Mouse (Mus musculus) CD4-positive, CD25-positive, alpha-beta regulatory T cell, adult 4 months (primary cell): Measurements from ENCODE around the gene Cfap73. TPM values are rescaled to one million over a fixed set of nuclear protein-coding genes. Genes with fewer than 3 reads are reported as not detected.

Source experiments
- ATAC-seq: one replicate; pipeline ENCODE4 v1.8.0; 2017
- polyA plus RNA-seq, 2 experiments: library from polyadenylated mRNA; unstranded; fragments of 100-300 nt; shearing (Covaris generic); gene quantifications; one replicate each; pipeline ENCODE4 v1.2.1; 2017

Gene Cfap73
- not detected for polyA plus RNA-seq

GRCm38 (mm10) chr5:120634131-120634530 is at the start of gene Cfap73:
Cfap73 (minus strand) TSS chr5:120634235.
- no peak for ATAC-seq

- no peak for ATAC-seq
Observed at GRCm38 (mm10) chr5:120682982-120683771, 49.1 kb upstream of the Cfap73 start.

- ATAC-seq: no peak
Observed at GRCm38 (mm10) chr5:120680918-120681317, 46.9 kb upstream of the Cfap73 start.

- peak; percentile 32 for ATAC-seq
Observed at GRCm38 (mm10) chr5:120679676-120680555, 45.9 kb upstream of the Cfap73 start.

- ATAC-seq: peak; percentile 62
Observed at GRCm38 (mm10) chr5:120677516-120677915, 43.5 kb upstream of the Cfap73 start.

GRCm38 (mm10) chr5:120674229-120675145 is 40.5 kb upstream of the Cfap73 start:
- ATAC-seq: peak; percentile 20

GRCm38 (mm10) chr5:120673626-120674025 is 39.6 kb upstream of the Cfap73 start:
- ATAC-seq: peak; percentile 63

GRCm38 (mm10) chr5:120671865-120672264 is 37.8 kb upstream of the Cfap73 start:
- ATAC-seq: no peak

GRCm38 (mm10) chr5:120670132-120670531 is 36.1 kb upstream of the Cfap73 start:
- no peak for ATAC-seq

- no peak for ATAC-seq
Observed at GRCm38 (mm10) chr5:120668761-120669160, 34.7 kb upstream of the Cfap73 start.

GRCm38 (mm10) chr5:120664888-120665287 is 30.9 kb upstream of the Cfap73 start:
- ATAC-seq: no peak

GRCm38 (mm10) chr5:120660816-120661215 is 26.8 kb upstream of the Cfap73 start:
- ATAC-seq: no peak

GRCm38 (mm10) chr5:120656281-120656751 is 22.3 kb upstream of the Cfap73 start:
- no peak for ATAC-seq

- ATAC-seq: no peak
Observed at GRCm38 (mm10) chr5:120653873-120654272, 19.8 kb upstream of the Cfap73 start.

- no peak for ATAC-seq
Observed at GRCm38 (mm10) chr5:120652915-120653701, 19.1 kb upstream of the Cfap73 start.

- no peak for ATAC-seq
Observed at GRCm38 (mm10) chr5:120651230-120651629, 17.2 kb upstream of the Cfap73 start.

GRCm38 (mm10) chr5:120649938-120650337 is 15.9 kb upstream of the Cfap73 start:
- no peak for ATAC-seq

GRCm38 (mm10) chr5:120649374-120649933 is 15.4 kb upstream of the Cfap73 start:
- peak; percentile 20 for ATAC-seq

- peak; percentile 87 for ATAC-seq
Observed at GRCm38 (mm10) chr5:120648569-120649373, 14.7 kb upstream of the Cfap73 start, which contains the start of gene Rasal1. Rasal1 (plus strand) TSS chr5:120648812.
